Mouse (Mus musculus): ENCODE data around the gene Fam19a5. TPM values are rescaled to one million over a fixed set of nuclear protein-coding genes. Genes with fewer than 3 reads are reported as not detected.

Gene Fam19a5
- polyA plus RNA-seq, 1 experiment from 2014 or later: 7.4 TPM

GRCm38 (mm10) chr15:87637234-87637633 is 93.1 kb downstream of the Fam19a5 start:
- Histone ChIP-seq H3K4me3 (no peak overlapping the region), H3K27ac (replicated peaks) (no peak overlapping the region), H3K36me3 (no peaks in the 10 kb centered on the region), H3K27me3 (no peaks in the 10 kb centered on the region), H3K9me3 (no peaks in the 10 kb centered on the region), H3K4me2 (replicated peaks) (no peak overlapping the region), H3K9ac (replicated peaks) (no peak overlapping the region), H3K4me1 (peaks cover 5% of the 10 kb centered on the region; the same call in 1 of the 2 replicates)
- no peak for ATAC-seq (ENCODE audit: low FRiP score, low read depth)

- 50% methylated on average over 11 of the region's 11 CpGs for WGBS
- Histone ChIP-seq H3K4me1 (peaks cover 5% of the 10 kb centered on the region; the same call in 1 of the 2 replicates), H3K4me3 (no peak overlapping the region), H3K4me2 (replicated peaks) (no peak overlapping the region), H3K9ac (replicated peaks) (no peak overlapping the region), H3K27me3 (no peaks in the 10 kb centered on the region), H3K9me3 (no peaks in the 10 kb centered on the region), H3K36me3 (no peaks in the 10 kb centered on the region), H3K27ac (replicated peaks) (no peak overlapping the region)
- ATAC-seq (ENCODE audit: low FRiP score, low read depth): no peak
Observed at GRCm38 (mm10) chr15:87638270-87638669, 94.2 kb downstream of the Fam19a5 start.

- no peak overlapping the region for H3K4me2 ChIP-seq (replicated peaks)
- H3K36me3 ChIP-seq: no peaks in the 10 kb centered on the region
- WGBS: 81% methylated on average over 5 of the region's 5 CpGs
- peaks cover 15% of the 10 kb centered on the region for H3K4me1 ChIP-seq
- no peaks in the 10 kb centered on the region for H3K27me3 ChIP-seq
- no peak for ATAC-seq (ENCODE audit: low FRiP score, low read depth)
- no peak overlapping the region for H3K27ac ChIP-seq (replicated peaks)
- no peaks in the 10 kb centered on the region for H3K9me3 ChIP-seq
- no peak overlapping the region for H3K4me3 ChIP-seq
- H3K9ac ChIP-seq (replicated peaks): no peak overlapping the region
Observed at GRCm38 (mm10) chr15:87646313-87647061, 102.4 kb downstream of the Fam19a5 start.

- Histone ChIP-seq H3K4me3 (no peak overlapping the region), H3K36me3 (no peaks in the 10 kb centered on the region), H3K4me2 (replicated peaks) (no peak overlapping the region), H3K27ac (replicated peaks) (no peak overlapping the region), H3K27me3 (no peaks in the 10 kb centered on the region), H3K4me1 (peaks cover 15% of the 10 kb centered on the region), H3K9ac (replicated peaks) (no peak overlapping the region), H3K9me3 (no peaks in the 10 kb centered on the region)
- WGBS: 57% methylated on average over 2 of the region's 2 CpGs
- no peak for ATAC-seq (ENCODE audit: low FRiP score, low read depth)
Observed at GRCm38 (mm10) chr15:87649651-87650050, 105.6 kb downstream of the Fam19a5 start.

- Histone ChIP-seq H3K4me3 (no peak overlapping the region), H3K4me2 (replicated peaks) (no peak overlapping the region), H3K9me3 (no peaks in the 10 kb centered on the region), H3K36me3 (no peaks in the 10 kb centered on the region), H3K9ac (replicated peaks) (no peak overlapping the region), H3K27me3 (no peaks in the 10 kb centered on the region), H3K27ac (replicated peaks) (no peak overlapping the region), H3K4me1 (no peaks in the 10 kb centered on the region)
- 73% methylated on average over 6 of the region's 6 CpGs for WGBS
- no peak for ATAC-seq (ENCODE audit: low FRiP score, low read depth)
Observed at GRCm38 (mm10) chr15:87654551-87654950, 110.5 kb downstream of the Fam19a5 start.

- Histone ChIP-seq H3K36me3 (no peaks in the 10 kb centered on the region), H3K4me2 (replicated peaks) (no peak overlapping the region), H3K27me3 (no peaks in the 10 kb centered on the region), H3K27ac (replicated peaks) (no peak overlapping the region), H3K4me1 (no peaks in the 10 kb centered on the region), H3K9me3 (no peaks in the 10 kb centered on the region), H3K9ac (replicated peaks) (no peak overlapping the region), H3K4me3 (no peak overlapping the region)
- ATAC-seq (ENCODE audit: low FRiP score, low read depth): no peak
- WGBS: 75% methylated on average over 20 of the region's 20 CpGs
Observed at GRCm38 (mm10) chr15:87656496-87657155, 112.5 kb downstream of the Fam19a5 start.

GRCm38 (mm10) chr15:87659729-87660128 is 115.6 kb downstream of the Fam19a5 start:
- no peaks in the 10 kb centered on the region for H3K9me3 ChIP-seq
- H3K9ac ChIP-seq (replicated peaks): no peak overlapping the region
- no peaks in the 10 kb centered on the region for H3K27me3 ChIP-seq
- WGBS: 93% methylated on average over 6 of the region's 6 CpGs
- H3K4me2 ChIP-seq (replicated peaks): no peak overlapping the region
- H3K27ac ChIP-seq (replicated peaks): no peak overlapping the region
- H3K36me3 ChIP-seq: no peaks in the 10 kb centered on the region
- no peak for ATAC-seq (ENCODE audit: low FRiP score, low read depth)
- no peaks in the 10 kb centered on the region for H3K4me1 ChIP-seq
- no peak overlapping the region for H3K4me3 ChIP-seq

- no peaks in the 10 kb centered on the region for H3K9me3 ChIP-seq
- no peak overlapping the region for H3K9ac ChIP-seq (replicated peaks)
- H3K4me1 ChIP-seq: peaks cover under 1% of the 10 kb centered on the region
- H3K36me3 ChIP-seq: no peaks in the 10 kb centered on the region
- H3K27ac ChIP-seq (replicated peaks): no peak overlapping the region
- no peak overlapping the region for H3K4me2 ChIP-seq (replicated peaks)
- ATAC-seq (ENCODE audit: low FRiP score, low read depth): no peak
- no peaks in the 10 kb centered on the region for H3K27me3 ChIP-seq
- no peak overlapping the region for H3K4me3 ChIP-seq
- WGBS: 80% methylated on average over 7 of the region's 7 CpGs
Observed at GRCm38 (mm10) chr15:87661954-87662353, 117.9 kb downstream of the Fam19a5 start.

GRCm38 (mm10) chr15:87666041-87666750 is 122.1 kb downstream of the Fam19a5 start:
- Histone ChIP-seq H3K9ac (replicated peaks) (no peak overlapping the region), H3K4me1 (peaks cover 15% of the 10 kb centered on the region), H3K27ac (replicated peaks) (no peak overlapping the region), H3K36me3 (no peaks in the 10 kb centered on the region), H3K27me3 (no peaks in the 10 kb centered on the region), H3K4me3 (no peak overlapping the region), H3K9me3 (no peaks in the 10 kb centered on the region), H3K4me2 (replicated peaks) (no peak overlapping the region)
- ATAC-seq (ENCODE audit: low FRiP score, low read depth): no peak
- WGBS: 97% methylated on average over 13 of the region's 13 CpGs

- H3K9ac ChIP-seq (replicated peaks): no peak overlapping the region
- 69% methylated on average over 7 of the region's 7 CpGs for WGBS
- H3K9me3 ChIP-seq: no peaks in the 10 kb centered on the region
- no peaks in the 10 kb centered on the region for H3K36me3 ChIP-seq
- H3K4me2 ChIP-seq (replicated peaks): no peak overlapping the region
- H3K4me1 ChIP-seq: peaks cover 24% of the 10 kb centered on the region
- no peak overlapping the region for H3K4me3 ChIP-seq
- no peaks in the 10 kb centered on the region for H3K27me3 ChIP-seq
- ATAC-seq (ENCODE audit: low FRiP score, low read depth): no peak
- no peak overlapping the region for H3K27ac ChIP-seq (replicated peaks)
Observed at GRCm38 (mm10) chr15:87667416-87667815, 123.3 kb downstream of the Fam19a5 start.

- H3K4me2 ChIP-seq (replicated peaks): no peak overlapping the region
- H3K27me3 ChIP-seq: no peaks in the 10 kb centered on the region
- no peak overlapping the region for H3K4me3 ChIP-seq
- H3K4me1 ChIP-seq: peaks cover 29% of the 10 kb centered on the region
- 91% methylated on average over 5 of the region's 5 CpGs for WGBS
- H3K36me3 ChIP-seq: no peaks in the 10 kb centered on the region
- no peaks in the 10 kb centered on the region for H3K9me3 ChIP-seq
- H3K27ac ChIP-seq (replicated peaks): no peak overlapping the region
- H3K9ac ChIP-seq (replicated peaks): no peak overlapping the region
- ATAC-seq (ENCODE audit: low FRiP score, low read depth): no peak
Observed at GRCm38 (mm10) chr15:87668112-87668511, 124.0 kb downstream of the Fam19a5 start.

GRCm38 (mm10) chr15:87671929-87672328 is 127.8 kb downstream of the Fam19a5 start:
- no peaks in the 10 kb centered on the region for H3K9me3 ChIP-seq
- H3K27ac ChIP-seq (replicated peaks): no peak overlapping the region
- H3K4me3 ChIP-seq: no peak overlapping the region
- H3K27me3 ChIP-seq: no peaks in the 10 kb centered on the region
- H3K4me2 ChIP-seq (replicated peaks): no peak overlapping the region
- ATAC-seq (ENCODE audit: low FRiP score, low read depth): no peak
- no peak overlapping the region for H3K9ac ChIP-seq (replicated peaks)
- peaks cover 28% of the 10 kb centered on the region for H3K4me1 ChIP-seq
- H3K36me3 ChIP-seq: no peaks in the 10 kb centered on the region
- 65% methylated on average over 9 of the region's 9 CpGs for WGBS
